Mouse (Mus musculus) forebrain, postnatal 0 days (tissue): ENCODE data around the gene Stx8. TPM values are rescaled to one million over a fixed set of nuclear protein-coding genes. Genes with fewer than 3 reads are reported as not detected.

ENCODE experiments used
- ATAC-seq: fragments of 200-750 bp; cut with Nextera tagmentation; 2 replicates; pipeline ENCODE4 v1.8.0; 2017; ENCODE audit warnings: mild to moderate bottlenecking, moderate library complexity
- DNase-seq: peaks from one replicate; pipeline ENCODE4 v3.0.0-alpha.2; 2015
- H3K27ac ChIP-seq: fragments of 300-500 bp; sonication (generic); 2 replicates; pipeline ENCODE4 v1.5.1; 2014; ENCODE audit warnings: low read depth, mild to moderate bottlenecking, antibody characterized with exemption, low read length, moderate library complexity, mixed read lengths
- H3K27me3 ChIP-seq: fragments of 300-500 bp; sonication (generic); 2 replicates; pipeline ENCODE4 v1.6.1; 2014; ENCODE audit warnings: mild to moderate bottlenecking, low read length, mixed read lengths; ENCODE audit not compliant: insufficient read depth
- H3K36me3 ChIP-seq: fragments of 300-500 bp; sonication (generic); 2 replicates; pipeline ENCODE4 v1.6.1; 2014; ENCODE audit warnings: mild to moderate bottlenecking, moderate library complexity; ENCODE audit not compliant: insufficient read depth
- H3K4me1 ChIP-seq: fragments of 300-500 bp; sonication (generic); 2 replicates; pipeline ENCODE4 v1.6.1; 2014; ENCODE audit warnings: antibody characterized with exemption; ENCODE audit not compliant: insufficient read depth
- H3K4me2 ChIP-seq: fragments of 300-500 bp; sonication (generic); 2 replicates; pipeline ENCODE4 v1.6.1; 2014; ENCODE audit warnings: low read depth, mild to moderate bottlenecking, moderate library complexity
- H3K4me3 ChIP-seq: fragments of 300-500 bp; sonication (generic); 2 replicates; pipeline ENCODE4 v1.5.1; 2014; ENCODE audit warnings: low read depth, low read length, mixed read lengths
- H3K9ac ChIP-seq: fragments of 300-500 bp; sonication (generic); 2 replicates; pipeline ENCODE4 v1.6.1; 2014; ENCODE audit warnings: mild to moderate bottlenecking
- H3K9me3 ChIP-seq: fragments of 300-500 bp; sonication (generic); 2 replicates; pipeline ENCODE4 v1.6.1; 2016; ENCODE audit warnings: low read length
- CTCF ChIP-seq: sonication (generic); IDR thresholded peaks from 2 replicates; pipeline ENCODE4 v1.5.1; 2016; ENCODE audit warnings: antibody characterized with exemption, control low read depth, low read depth
- WGBS: fragments of 180-500 bp; shearing (Covaris S2); extraction: QIAGEN DNeasy Blood & Tissue Kit; methylation state at CpG from one replicate; pipeline ENCODE4 v1.1.7; 2014; 5-methylcytosine and 5-hydroxymethylcytosine counted together
- polyA plus RNA-seq: library from polyadenylated mRNA; unstranded; fragments of >200 nt; fragmentation: Nextera tagmentation; extraction: Ambion mirVana; gene quantifications from 2 replicates; pipeline ENCODE4 v1.2.1, GENCODE M21; 2015
- total RNA-seq: library from RNA; depleted of rRNA; stranded (reverse); fragments of >200 nt; gene quantifications from 2 replicates; pipeline ENCODE4 v1.2.3, GENCODE M21; 2014

Gene Stx8
- total and polyA plus RNA-seq, 2 experiments from 2014 or later = 11.1 to 67.8 TPM

GRCm38 (mm10) chr11:68071836-68072235, 105.8 kb downstream of the Stx8 start:
- H3K4me3 ChIP-seq = no peak overlapping the region
- H3K9ac ChIP-seq = no peak overlapping the region
- ATAC-seq = no peak
- H3K4me1 ChIP-seq = no peaks in the 10 kb centered on the region
- no peak for DNase-seq
- H3K27me3 ChIP-seq = no peaks in the 10 kb centered on the region
- no peaks in the 10 kb centered on the region for H3K9me3 ChIP-seq
- no peak overlapping the region for H3K27ac ChIP-seq
- 32% methylated on average over 5 of the region's 5 CpGs for WGBS
- H3K36me3 ChIP-seq = no peaks in the 10 kb centered on the region
- H3K4me2 ChIP-seq = no peak overlapping the region
- no peak for TF ChIP-seq CTCF

DNA sequence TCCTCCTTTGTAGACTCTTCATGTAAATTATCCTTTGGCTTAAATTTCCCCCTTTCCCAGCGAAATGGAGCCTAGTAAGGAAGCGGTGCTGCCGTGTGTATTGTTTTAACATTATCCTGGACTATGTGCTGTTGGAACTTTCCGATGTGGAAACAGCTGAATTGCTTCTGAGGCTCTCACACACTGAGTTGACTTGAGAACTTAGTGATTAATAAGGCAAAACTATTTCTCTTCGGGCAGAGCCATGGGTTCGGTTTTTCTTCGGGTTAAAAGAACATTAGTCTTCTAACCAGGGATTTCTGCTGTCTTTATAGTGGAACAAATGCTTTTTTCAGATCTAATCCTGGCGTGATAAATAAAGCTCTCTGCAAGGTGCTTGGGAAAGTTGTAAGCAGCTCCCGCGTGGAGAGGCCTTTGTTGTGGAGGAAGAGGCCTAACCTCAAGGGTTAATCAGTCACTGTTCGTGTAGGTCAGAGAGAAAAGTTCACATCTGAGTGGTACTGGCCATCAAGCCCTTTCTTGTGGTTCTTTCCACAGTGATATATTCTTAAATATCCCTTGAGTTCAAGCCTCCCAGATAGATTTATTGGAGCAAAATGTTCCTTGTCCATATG, 106.7 kb downstream of the Stx8 start:
- H3K36me3 ChIP-seq = no peaks in the 10 kb centered on the region
- H3K27me3 ChIP-seq = no peaks in the 10 kb centered on the region
- no peak for TF ChIP-seq CTCF
- no peak overlapping the region for H3K27ac ChIP-seq
- no peaks in the 10 kb centered on the region for H3K4me1 ChIP-seq
- no peak overlapping the region for H3K4me3 ChIP-seq
- no peaks in the 10 kb centered on the region for H3K9me3 ChIP-seq
- WGBS = 45% methylated on average over 11 of the region's 11 CpGs
- DNase-seq (no peak), ATAC-seq (no peak)
- no peak overlapping the region for H3K9ac ChIP-seq
- no peak overlapping the region for H3K4me2 ChIP-seq

DNA sequence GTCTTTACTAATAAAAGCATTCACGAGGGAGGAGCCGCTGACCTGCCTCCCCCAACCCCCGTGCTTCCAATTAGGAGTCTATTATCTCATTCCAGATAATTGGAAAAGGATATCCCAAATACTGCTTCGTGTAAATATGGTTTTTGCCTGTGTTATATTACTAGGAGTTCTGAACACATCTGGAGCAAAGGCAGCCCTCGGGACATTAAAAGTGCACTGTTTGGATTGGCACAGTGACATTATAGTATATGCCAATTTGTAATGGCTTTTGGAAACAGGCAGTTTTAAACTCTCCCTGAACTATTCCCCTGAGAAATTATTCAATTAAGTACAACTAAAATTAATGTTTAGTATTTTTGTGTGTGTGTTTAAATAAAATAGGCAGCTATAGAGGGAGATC, 108.7 kb downstream of the Stx8 start:
- no peaks in the 10 kb centered on the region for H3K27me3 ChIP-seq
- H3K4me1 ChIP-seq = no peaks in the 10 kb centered on the region
- H3K4me2 ChIP-seq = no peak overlapping the region
- ATAC-seq = no peak
- H3K9ac ChIP-seq = no peak overlapping the region
- 39% methylated on average over 5 of the region's 5 CpGs for WGBS
- no peak overlapping the region for H3K27ac ChIP-seq
- no peak for DNase-seq
- TF ChIP-seq CTCF = no peak
- no peaks in the 10 kb centered on the region for H3K36me3 ChIP-seq
- no peak overlapping the region for H3K4me3 ChIP-seq
- H3K9me3 ChIP-seq = no peaks in the 10 kb centered on the region

DNA sequence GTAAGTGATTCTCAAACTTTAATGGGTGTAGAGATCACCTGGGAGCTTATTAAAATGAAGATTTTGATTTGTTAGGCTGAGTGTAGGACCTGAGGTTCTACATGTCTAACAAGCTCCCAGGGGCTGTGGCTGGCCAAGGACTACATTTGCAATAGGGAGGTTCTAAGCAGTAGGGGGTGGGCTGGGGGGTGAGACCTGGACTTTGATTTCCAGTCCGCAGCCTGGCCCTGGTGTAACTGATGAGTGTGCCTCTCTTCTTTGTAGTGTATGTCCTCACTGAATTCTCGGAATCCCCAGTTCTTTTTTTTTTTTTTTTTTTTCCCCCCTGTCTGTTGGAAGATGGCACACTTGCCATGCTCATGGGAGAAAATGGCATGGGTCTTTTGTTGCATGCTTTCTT, 109.3 kb downstream of the Stx8 start:
- no peak for TF ChIP-seq CTCF
- H3K27ac ChIP-seq = no peak overlapping the region
- H3K4me3 ChIP-seq = no peak overlapping the region
- no peak overlapping the region for H3K9ac ChIP-seq
- DNase-seq (no peak), ATAC-seq (no peak)
- H3K9me3 ChIP-seq = no peaks in the 10 kb centered on the region
- H3K4me1 ChIP-seq = no peaks in the 10 kb centered on the region
- 65% methylated on average over 2 of the region's 2 CpGs for WGBS
- H3K36me3 ChIP-seq = no peaks in the 10 kb centered on the region
- H3K4me2 ChIP-seq = no peak overlapping the region
- no peaks in the 10 kb centered on the region for H3K27me3 ChIP-seq

- ATAC-seq (no peak), DNase-seq (no peak)
- no peaks in the 10 kb centered on the region for H3K4me1 ChIP-seq
- H3K4me3 ChIP-seq = no peak overlapping the region
- 91% methylated on average over 2 of the region's 2 CpGs for WGBS
- H3K4me2 ChIP-seq = no peak overlapping the region
- no peaks in the 10 kb centered on the region for H3K9me3 ChIP-seq
- no peaks in the 10 kb centered on the region for H3K36me3 ChIP-seq
- H3K9ac ChIP-seq = no peak overlapping the region
- H3K27me3 ChIP-seq = no peaks in the 10 kb centered on the region
- TF ChIP-seq CTCF = no peak
- H3K27ac ChIP-seq = no peak overlapping the region
Measured at GRCm38 (mm10) chr11:68079756-68080155, 113.8 kb downstream of the Stx8 start.

DNA sequence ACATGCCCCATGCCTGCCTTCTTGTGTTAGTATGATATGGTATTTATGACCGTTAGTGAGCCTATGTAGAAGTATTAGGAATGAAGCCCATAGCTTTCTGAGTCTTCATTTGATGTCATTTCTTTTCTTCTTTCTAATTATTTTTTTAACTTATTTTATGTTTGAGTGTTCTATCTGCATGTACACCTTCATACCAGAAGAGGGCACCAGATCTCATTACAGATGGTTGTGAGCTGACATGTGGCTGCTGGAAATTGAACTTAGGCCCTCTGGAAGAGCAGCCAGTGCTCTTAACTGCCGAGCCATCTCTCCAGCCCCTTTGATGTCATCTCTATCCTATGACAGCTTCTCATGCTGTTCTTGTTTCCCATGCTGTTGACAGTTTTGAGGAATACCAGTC, 115.0 kb downstream of the Stx8 start:
- TF ChIP-seq CTCF = peak; percentile 23; the same call in 1 of the 2 replicates
- H3K4me1 ChIP-seq = no peaks in the 10 kb centered on the region
- no peaks in the 10 kb centered on the region for H3K27me3 ChIP-seq
- no peaks in the 10 kb centered on the region for H3K36me3 ChIP-seq
- H3K27ac ChIP-seq = no peak overlapping the region
- H3K9me3 ChIP-seq = no peaks in the 10 kb centered on the region
- no peak for ATAC-seq
- WGBS = 85% methylated on average over 2 of the region's 2 CpGs
- no peak overlapping the region for H3K9ac ChIP-seq
- H3K4me3 ChIP-seq = no peak overlapping the region
- no peak for DNase-seq
- H3K4me2 ChIP-seq = no peak overlapping the region

DNA sequence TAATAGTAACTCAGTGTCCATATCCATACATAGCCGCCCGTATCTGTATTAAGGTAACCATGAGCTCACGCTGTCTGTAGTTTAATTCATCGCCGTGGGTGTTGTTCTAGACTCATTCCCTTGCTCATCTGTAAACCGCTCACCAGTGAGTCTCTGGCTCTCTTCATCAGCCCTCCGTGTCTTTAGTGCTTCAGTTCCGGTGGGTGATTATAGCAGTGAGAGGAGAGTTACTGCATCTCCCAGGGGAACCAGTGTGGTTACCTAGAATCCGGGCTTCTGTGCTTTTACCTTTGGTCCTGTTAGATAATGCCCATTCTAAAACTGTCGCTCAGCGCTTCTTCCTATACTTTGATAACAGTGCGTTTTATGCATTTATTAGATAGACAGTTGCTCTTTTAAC, 116.8 kb downstream of the Stx8 start:
- no peak overlapping the region for H3K27ac ChIP-seq
- no peak for TF ChIP-seq CTCF
- no peaks in the 10 kb centered on the region for H3K4me1 ChIP-seq
- no peaks in the 10 kb centered on the region for H3K36me3 ChIP-seq
- no peak for DNase-seq
- H3K9ac ChIP-seq = no peak overlapping the region
- WGBS = 94% methylated on average over 12 of the region's 12 CpGs
- H3K27me3 ChIP-seq = no peaks in the 10 kb centered on the region
- no peaks in the 10 kb centered on the region for H3K9me3 ChIP-seq
- no peak overlapping the region for H3K4me2 ChIP-seq
- H3K4me3 ChIP-seq = no peak overlapping the region
- ATAC-seq = no peak

- H3K27ac ChIP-seq = no peak overlapping the region
- H3K27me3 ChIP-seq = no peaks in the 10 kb centered on the region
- no peaks in the 10 kb centered on the region for H3K36me3 ChIP-seq
- WGBS = 82% methylated on average over 6 of the region's 6 CpGs
- H3K9me3 ChIP-seq = no peaks in the 10 kb centered on the region
- H3K4me1 ChIP-seq = no peaks in the 10 kb centered on the region
- DNase-seq (peak; percentile 11), ATAC-seq (no peak)
- TF ChIP-seq CTCF = no peak
- H3K4me3 ChIP-seq = no peak overlapping the region
- no peak overlapping the region for H3K4me2 ChIP-seq
- no peak overlapping the region for H3K9ac ChIP-seq
Measured at GRCm38 (mm10) chr11:68083562-68083961, 117.6 kb downstream of the Stx8 start.
